In genomic region chr5:87498936-87499335, GRCm38 (mm10) we compare ENCODE assay signal across 20 mouse cellular contexts. TPM values are rescaled to one million over a fixed set of nuclear protein-coding genes. Genes with fewer than 3 reads are reported as not detected.
DNase-seq lines count a peak whose midpoint lies in the region.
"Had no signal": no experiment of that assay in that cellular context is flagged by ENCODE, and none has a peak within 500 bp of the region (broad histone marks: within the 10 kb centered on the region; RNA-seq: fewer than 3 reads in every experiment).

No protein-coding gene starts in this region.

- DNase-seq in adrenal gland, adult (ENCODE audit: inconsistent age in 2 of 2, low spot score in 1 of 2), result peak; percentile 43 to 57
- DNase-seq in adrenal gland, postnatal 4 days (ENCODE audit: low spot score in 2 of 2), result no peak
- peak; percentile 18 for DNase-seq in heart, adult 8-10 months (ENCODE audit: low spot score)
- no peak for DNase-seq in heart, postnatal 4 days
- peak; percentile 16 for DNase-seq in kidney, postnatal 14 days
- DNase-seq in kidney, adult 11 months, result no peak
- peak; percentile 1 for DNase-seq in brain, adult 2 months (ENCODE audit: low read depth, low spot score)
- DNase-seq in layer of hippocampus, adult 18-20 months (ENCODE audit: low spot score in 2 of 2), result no peak
- DNase-seq: cerebellum, adult 8-10 months; cerebellum, postnatal 25 days; gastrocnemius, postnatal 36 days; layer of hippocampus, adult 9-11 months; lung, postnatal 36 days; right cerebral cortex, postnatal 4 days had no signal

RNA-seq across cellular contexts. Expression of gene Ugt2a1, which starts 8.3 kb away (rescaled TPM):
- not detected for total RNA-seq in adrenal gland, postnatal 4 days (2021)
- total RNA-seq in heart, adult 8-10 months (2022), result not detected
- not detected for total RNA-seq in heart, postnatal 4 days (2021)
- not detected for total RNA-seq in layer of hippocampus, adult 18-20 months (2021)
- total RNA-seq: adrenal gland, postnatal 36 days; CH12.LX; ES-E14; gastrocnemius, postnatal 36 days; hematopoietic stem cell, adult 5-6 weeks; left cerebral cortex, postnatal 10 days; megakaryocyte, adult 5-6 weeks had no signal

RNA-seq across cellular contexts. Expression of gene Gm43638, which starts 12.3 kb away (rescaled TPM):
- total RNA-seq in adrenal gland, postnatal 4 days (2021), result not detected
- not detected for total RNA-seq in heart, adult 8-10 months (2022)
- total RNA-seq in heart, postnatal 4 days (2021), result not detected
- total RNA-seq in layer of hippocampus, adult 18-20 months (2021), result not detected
- total RNA-seq: adrenal gland, postnatal 36 days; CH12.LX; ES-E14; gastrocnemius, postnatal 36 days; hematopoietic stem cell, adult 5-6 weeks; left cerebral cortex, postnatal 10 days; megakaryocyte, adult 5-6 weeks had no signal

RNA-seq across cellular contexts. Expression of gene Ugt2a2, which starts 16.9 kb away (rescaled TPM):
- total RNA-seq in adrenal gland, postnatal 4 days (2021), result not detected
- total RNA-seq in heart, adult 8-10 months (2022), result not detected
- total RNA-seq in heart, postnatal 4 days (2021), result not detected
- not detected for total RNA-seq in layer of hippocampus, adult 18-20 months (2021)
- total RNA-seq: adrenal gland, postnatal 36 days; CH12.LX; ES-E14; gastrocnemius, postnatal 36 days; hematopoietic stem cell, adult 5-6 weeks; left cerebral cortex, postnatal 10 days; megakaryocyte, adult 5-6 weeks had no signal

RNA-seq across cellular contexts. Expression of gene Sult1b1, which starts 39.1 kb away (rescaled TPM):
- under 1 TPM; 0.56 to 0.99 TPM for total RNA-seq in adrenal gland, postnatal 4 days (2021)
- total RNA-seq in heart, adult 8-10 months (2022), result not detected
- total RNA-seq in heart, postnatal 4 days (2021), result not detected
- not detected for total RNA-seq in layer of hippocampus, adult 18-20 months (2021)
- total RNA-seq: adrenal gland, postnatal 36 days; CH12.LX; ES-E14; gastrocnemius, postnatal 36 days; hematopoietic stem cell, adult 5-6 weeks; left cerebral cortex, postnatal 10 days; megakaryocyte, adult 5-6 weeks had no signal

Comparison
In these comparisons a context has a peak if more than half of its experiments do, and no peak if none do; other contexts are left out.
1. DNase-seq: peak in adrenal gland, adult (2 of 2), heart, adult 8-10 months (single experiment), kidney, postnatal 14 days (single experiment) and brain, adult 2 months (single experiment); none in adrenal gland, postnatal 4 days (0 of 2), heart, postnatal 4 days (single experiment), kidney, adult 11 months (single experiment) and layer of hippocampus, adult 18-20 months (0 of 2).